ENCODE assay signal across 10 mouse cellular contexts in genomic region chr8:20557184-20557583, GRCm38 (mm10). TPM values are rescaled to one million over a fixed set of nuclear protein-coding genes. Genes with fewer than 3 reads are reported as not detected.
DNase-seq lines count a peak whose midpoint lies in the region; ATAC-seq and TF ChIP-seq lines count a peak whose summit lies in the region.
"Not testable (repeated sequence)": the region's sequence is repeated elsewhere in the genome, so short reads cannot be mapped to it uniquely, and the experiment has no call there.
"Had no signal": no experiment of that assay in that cellular context is flagged by ENCODE, and none has a peak within 500 bp of the region (broad histone marks: within the 10 kb centered on the region; RNA-seq: fewer than 3 reads in every experiment).

No protein-coding gene starts in this region.

- peak; percentile 35 for ATAC-seq in embryonic facial prominence, embryonic 14.5 days (ENCODE audit: low read depth)
- peak; percentile 83 for ATAC-seq in hindbrain, embryonic 14.5 days (ENCODE audit: low FRiP score)
- ATAC-seq in liver, embryonic 16.5 days (ENCODE audit: low read depth): peak; percentile 17
- peak; percentile 77 for ATAC-seq in midbrain, embryonic 14.5 days (ENCODE audit: low FRiP score, low TSS enrichment)
- ATAC-seq in stomach, embryonic 14.5 days (ENCODE audit: insufficient number of reproducible peaks, insufficient read depth, low FRiP score, low read depth): peak; percentile 77

- not testable (repeated sequence) for H3K4me1 ChIP-seq in embryonic facial prominence, embryonic 14.5 days (ENCODE audit: control insufficient read depth, insufficient read depth, low read length); hindbrain, embryonic 14.5 days (replicated peaks; ENCODE audit: control insufficient read depth, insufficient read depth, low read length); liver, embryonic 16.5 days (ENCODE audit: control insufficient read depth, low read depth, low read length); midbrain, embryonic 14.5 days (ENCODE audit: control insufficient read depth, insufficient read depth, low read length); stomach, embryonic 14.5 days (ENCODE audit: control insufficient read depth, insufficient read depth, low read length)

- H3K4me2 ChIP-seq in embryonic facial prominence, embryonic 14.5 days (ENCODE audit: low read depth, low read length): peak overlapping the region; percentile 38; the same call in 1 of the 2 replicates
- H3K4me2 ChIP-seq in hindbrain, embryonic 14.5 days (replicated peaks): peak overlapping the region; percentile 38
- H3K4me2 ChIP-seq in liver, embryonic 16.5 days (ENCODE audit: low read depth, low read length): peak overlapping the region; percentile 44
- peak overlapping the region; percentile 34 for H3K4me2 ChIP-seq in midbrain, embryonic 14.5 days (ENCODE audit: low read length)
- not testable (repeated sequence) for H3K4me2 ChIP-seq in stomach, embryonic 14.5 days (replicated peaks; ENCODE audit: low read depth, low read length)

- H3K4me3 ChIP-seq in embryonic facial prominence, embryonic 14.5 days (ENCODE audit: low read depth, low read length): peak overlapping the region; percentile 14; the same call in 1 of the 2 replicates
- not testable (repeated sequence) for H3K4me3 ChIP-seq in hindbrain, embryonic 14.5 days (replicated peaks; ENCODE audit: low read length); midbrain, embryonic 14.5 days (replicated peaks; ENCODE audit: low read depth, low read length); stomach, embryonic 14.5 days (ENCODE audit: low read depth, low read length)
- peak overlapping the region; percentile 20; the same call in 1 of the 2 replicates for H3K4me3 ChIP-seq in layer of hippocampus, adult 2 months
- 0 out of 2 replicates have a peak overlapping the region, but pooled peaks have one; percentile 6 for H3K4me3 ChIP-seq in liver, embryonic 16.5 days (ENCODE audit: low read depth, low read length)

- H3K27ac ChIP-seq in embryonic facial prominence, embryonic 14.5 days (replicated peaks; ENCODE audit: low read depth, low read length); hindbrain, embryonic 14.5 days; layer of hippocampus, adult 2 months; liver, embryonic 16.5 days (ENCODE audit: low read length); midbrain, embryonic 14.5 days (replicated peaks; ENCODE audit: low read depth, low read length); stomach, embryonic 14.5 days (ENCODE audit: low read length): not testable (repeated sequence)

- not testable (repeated sequence) for TF ChIP-seq CTCF in layer of hippocampus, adult 2 months (conservative IDR thresholded peaks at IDR 0.05)

- H3K9ac ChIP-seq in embryonic facial prominence, embryonic 14.5 days (ENCODE audit: low read depth, low read length); hindbrain, embryonic 14.5 days; liver, embryonic 16.5 days (ENCODE audit: low read depth, low read length); midbrain, embryonic 14.5 days (replicated peaks; ENCODE audit: low read length); stomach, embryonic 14.5 days (replicated peaks; ENCODE audit: low read depth, low read length): not testable (repeated sequence)

- DNase-seq in ES-CJ7 (ENCODE audit: low read depth, low spot score): peak; percentile 1
- not testable (repeated sequence) for DNase-seq in embryonic facial prominence, embryonic 14.5 days (ENCODE audit: low spot score); hindbrain, embryonic 14.5 days (ENCODE audit: low spot score); layer of hippocampus, adult 2 months (ENCODE audit: low spot score in 2 of 2); midbrain, embryonic 14.5 days
- DNase-seq in heart, adult 11 months: peak; percentile 80

- H3K36me3 ChIP-seq in embryonic facial prominence, embryonic 14.5 days (ENCODE audit: control insufficient read depth, insufficient read depth, low read length); hindbrain, embryonic 14.5 days (replicated peaks; ENCODE audit: control insufficient read depth, insufficient read depth); liver, embryonic 16.5 days (ENCODE audit: control insufficient read depth, insufficient read depth); midbrain, embryonic 14.5 days (ENCODE audit: control insufficient read depth, insufficient read depth, low read length); stomach, embryonic 14.5 days (ENCODE audit: control insufficient read depth, insufficient read depth, low read length): not testable (repeated sequence)

- WGBS in embryonic facial prominence, embryonic 14.5 days: 88% methylated on average over 7 of the region's 8 CpGs
- 86% methylated on average over 7 of the region's 8 CpGs for WGBS in hindbrain, embryonic 14.5 days
- WGBS in liver, embryonic 16.5 days (ENCODE audit: insufficient replicate concordance): 72% methylated on average over 7 of the region's 8 CpGs
- 88% methylated on average over 7 of the region's 8 CpGs for WGBS in midbrain, embryonic 14.5 days
- WGBS in stomach, embryonic 14.5 days: 84% methylated on average over 7 of the region's 8 CpGs

- H3K9me3 ChIP-seq in embryonic facial prominence, embryonic 14.5 days (ENCODE audit: control insufficient read depth, low read length); hindbrain, embryonic 14.5 days (ENCODE audit: control insufficient read depth, low read length); liver, embryonic 16.5 days (replicated peaks; ENCODE audit: control insufficient read depth, low read length); midbrain, embryonic 14.5 days (ENCODE audit: control insufficient read depth, low read length); stomach, embryonic 14.5 days (ENCODE audit: control insufficient read depth, low read depth, low read length): not testable (repeated sequence)

- H3K27me3 ChIP-seq in embryonic facial prominence, embryonic 14.5 days (replicated peaks; ENCODE audit: control insufficient read depth, insufficient read depth, low read length); hindbrain, embryonic 14.5 days (ENCODE audit: control insufficient read depth, insufficient read depth, low read length); liver, embryonic 16.5 days (ENCODE audit: control insufficient read depth, insufficient read depth, low read depth, low read length); midbrain, embryonic 14.5 days (ENCODE audit: control insufficient read depth, insufficient read depth, low read length); stomach, embryonic 14.5 days (ENCODE audit: control insufficient read depth, insufficient read depth, low read length): not testable (repeated sequence)

RNA-seq across cellular contexts. Expression of gene Gm21119, which starts 57.5 kb away (rescaled TPM):
- polyA plus RNA-seq in embryonic facial prominence, embryonic 14.5 days (2014; fragmentation: Nextera tagmentation; extraction: Ambion mirVana): not detected in 2 replicates
- polyA plus RNA-seq in hindbrain, embryonic 14.5 days (2014; fragmentation: Nextera tagmentation; extraction: Ambion mirVana): 0.21 and 0.27 TPM in 2 replicates
- total RNA-seq in layer of hippocampus, adult 2 months (2021): 1 to 10 TPM in 1 of 2 experiments, under 1 TPM in 1; 0.88 to 1.2 TPM
- polyA plus RNA-seq in liver, embryonic 16.5 days (2015; fragmentation: Nextera tagmentation; extraction: Ambion mirVana): not detected in 2 replicates
- 0.12 TPM in 1 of 2 replicates, not detected in the other for polyA plus RNA-seq in midbrain, embryonic 14.5 days (2014; fragmentation: Nextera tagmentation; extraction: Ambion mirVana)
- polyA plus RNA-seq in stomach, embryonic 14.5 days (2014; fragmentation: Nextera tagmentation; extraction: Ambion mirVana): 0.34 TPM in 1 of 2 replicates, not detected in the other
- total RNA-seq: CH12.LX had no signal
- polyA plus RNA-seq: activated CD4-positive, CD25-positive, alpha-beta regulatory T cell, adult 4 months had no signal

Comparison
In these comparisons a context has a peak if more than half of its experiments do, and no peak if none do; other contexts are left out.
1. ATAC-seq: peak in every context shown above with its lines; median percentile 83 in hindbrain, embryonic 14.5 days; 77 in midbrain, embryonic 14.5 days; 77 in stomach, embryonic 14.5 days; 35 in embryonic facial prominence, embryonic 14.5 days; 17 in liver, embryonic 16.5 days.